Mouse (Mus musculus) ovary, postnatal 10 days (tissue): Measurements from ENCODE around the gene Ackr4.

Experiments used
- DNase-seq: peaks from one replicate; pipeline ENCODE4 v3.0.0; 2022; ENCODE audit warnings: low spot score

The Ackr4 gene

DNA sequence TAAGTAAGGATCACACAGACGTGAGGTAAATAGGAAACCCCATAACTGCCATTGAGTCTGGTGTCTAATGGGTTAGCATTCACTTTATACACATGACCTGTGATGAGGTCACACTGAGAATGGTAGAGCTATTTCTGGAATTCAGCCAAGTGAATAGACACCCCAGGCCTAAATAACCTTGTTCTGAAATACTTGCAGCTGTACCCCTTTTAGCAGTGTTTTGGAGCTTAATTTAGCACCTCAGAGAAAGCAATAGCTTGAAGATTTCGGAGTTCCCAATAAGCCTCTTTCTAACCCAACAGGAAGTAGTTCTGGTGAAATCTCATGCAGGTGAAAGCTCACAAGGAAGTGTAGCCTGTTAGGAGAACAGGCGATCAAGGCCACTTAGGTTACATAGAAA, at the start of gene Ackr4:
TSS of gene Ackr4 (minus strand) at position 101 of the 400 bp plus-strand sequence.
- DNase-seq = no peak

- DNase-seq = no peak
Measured at GRCm38 (mm10) chr9:104172342-104172741, 45.6 kb upstream of the Ackr4 start.

GRCm38 (mm10) chr9:104171651-104172050, 44.9 kb upstream of the Ackr4 start:
- no peak for DNase-seq

DNA sequence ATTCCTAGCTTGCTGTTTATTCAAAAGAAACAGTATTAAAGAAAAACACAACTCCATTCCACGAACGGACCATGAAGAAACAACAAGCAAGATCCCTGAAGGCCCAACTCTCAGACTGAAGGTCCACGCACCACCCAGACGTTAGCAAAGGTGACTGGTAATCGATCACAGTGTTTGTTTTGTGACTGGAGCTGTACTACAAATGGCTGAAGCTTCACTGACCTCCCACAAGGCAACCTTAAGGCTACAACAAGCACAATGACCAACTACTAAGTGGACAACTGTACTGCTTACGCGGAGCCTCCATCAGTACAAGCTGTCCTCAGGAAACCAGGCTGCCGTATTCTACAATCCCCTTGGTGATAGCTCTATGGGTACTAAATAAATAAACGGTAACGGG, 43.3 kb upstream of the Ackr4 start:
- DNase-seq = no peak

DNA sequence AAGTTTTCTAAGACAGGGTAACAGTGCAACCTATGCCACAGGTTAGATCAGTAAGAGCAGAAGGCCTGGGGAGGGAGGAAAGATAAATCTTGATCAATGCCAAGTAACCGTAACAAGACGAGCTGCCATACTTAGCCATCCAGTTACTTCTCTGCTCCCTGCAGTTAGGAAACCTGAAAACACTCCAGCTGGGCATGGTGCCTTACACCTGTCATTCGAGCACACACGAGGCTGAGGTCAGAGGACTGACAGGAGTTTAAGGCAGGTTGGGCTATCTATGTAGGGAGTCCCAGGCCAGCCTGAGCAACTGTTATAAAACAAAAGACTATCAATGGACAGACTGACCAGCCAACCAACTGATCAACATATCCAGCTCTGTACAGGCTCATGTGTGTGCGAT, 39.2 kb upstream of the Ackr4 start:
- no peak for DNase-seq

- no peak for DNase-seq
Measured at GRCm38 (mm10) chr9:104164194-104164593, 37.5 kb upstream of the Ackr4 start.

DNA sequence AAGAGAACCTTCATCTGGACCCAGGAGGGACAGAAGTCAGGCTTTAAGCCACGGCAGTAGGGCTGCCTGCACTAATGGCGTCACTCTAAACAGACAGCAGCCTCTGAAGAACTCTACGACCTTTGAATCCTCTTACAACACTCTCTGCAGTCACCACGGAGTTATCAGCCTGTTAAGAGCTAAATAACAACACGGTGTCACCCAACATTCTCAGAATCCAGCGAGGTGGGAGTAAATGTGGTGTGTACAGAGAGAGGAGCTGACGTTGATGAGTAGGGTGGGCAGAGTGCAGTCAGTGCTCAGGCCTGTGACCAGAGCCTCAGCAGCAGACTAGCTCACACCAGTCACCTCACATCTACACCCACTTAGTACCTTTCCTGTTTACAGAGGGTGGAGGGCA, 34.4 kb upstream of the Ackr4 start:
- DNase-seq = no peak

DNA sequence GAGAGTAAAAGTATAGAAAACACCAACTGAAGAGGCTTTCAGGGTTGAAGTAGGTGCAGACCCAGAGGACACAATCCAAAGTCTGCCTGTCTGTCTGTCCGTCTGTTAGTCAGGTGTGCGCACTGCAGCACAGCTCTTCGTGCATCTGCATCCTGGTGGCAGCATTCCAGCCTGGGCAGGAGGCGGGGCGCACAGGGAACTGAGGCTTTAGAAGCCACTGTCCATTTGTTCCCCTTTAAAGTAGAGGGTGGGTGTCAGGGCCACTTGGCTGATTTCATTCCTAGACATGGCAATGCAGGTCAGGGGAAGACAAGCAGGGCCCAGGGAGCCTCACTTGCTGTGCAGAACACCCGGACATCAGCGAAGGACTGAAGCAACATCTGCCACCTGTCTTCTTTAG, 30.6 kb upstream of the Ackr4 start:
- no peak for DNase-seq

- no peak for DNase-seq
Measured at GRCm38 (mm10) chr9:104156506-104156905, 29.8 kb upstream of the Ackr4 start.

DNA sequence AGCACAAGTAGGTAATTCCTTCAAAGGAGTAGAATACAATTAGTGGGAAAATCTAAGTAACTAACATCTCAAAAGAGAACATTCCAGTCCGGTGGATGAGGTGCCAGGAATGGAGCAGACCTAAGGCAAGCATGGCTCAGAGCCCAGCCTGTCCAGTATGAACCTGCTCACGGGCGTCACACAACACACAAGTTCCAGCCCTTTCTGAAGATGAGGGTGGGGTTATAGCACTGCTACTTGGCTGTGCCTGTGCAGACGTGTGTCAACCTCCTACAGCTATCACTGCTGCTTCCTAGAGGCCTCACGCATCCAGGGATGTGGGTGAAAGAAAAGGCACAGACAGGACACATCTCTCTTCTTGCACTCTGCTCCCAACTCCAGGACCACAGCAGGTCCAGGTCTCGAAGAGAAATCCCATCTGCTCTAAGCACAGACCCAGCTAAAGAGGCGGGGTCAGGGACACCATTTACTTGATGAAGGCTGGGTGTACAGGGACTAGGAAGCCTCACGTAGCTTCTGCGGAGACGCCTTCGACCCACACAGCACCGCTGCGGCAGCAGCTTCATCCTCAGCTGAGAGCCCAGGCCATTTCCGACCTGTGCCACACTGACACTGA, 28.5 kb upstream of the Ackr4 start:
- no peak for DNase-seq

GRCm38 (mm10) chr9:104152121-104152520, 25.4 kb upstream of the Ackr4 start:
- no peak for DNase-seq

GRCm38 (mm10) chr9:104148969-104149368, 22.2 kb upstream of the Ackr4 start:
- DNase-seq = no peak

DNA sequence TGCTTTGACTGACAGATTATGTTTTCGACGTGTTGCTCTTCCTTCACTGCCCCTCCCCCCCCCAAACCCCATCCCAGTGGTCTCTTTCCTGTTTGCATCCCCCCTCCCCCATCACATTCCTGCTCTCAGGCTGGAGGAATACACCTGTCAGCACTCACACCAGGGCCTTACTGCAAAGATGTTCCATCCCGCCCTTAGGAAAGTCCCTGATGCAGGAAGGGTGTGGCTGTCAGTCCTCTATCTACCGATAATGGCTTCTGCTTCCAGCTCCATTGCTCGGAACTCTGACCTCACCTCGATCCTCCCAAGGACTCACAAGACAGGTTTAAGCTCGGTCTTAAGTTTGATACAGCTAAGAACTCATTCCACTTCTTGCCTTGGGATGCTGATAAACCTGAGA, 19.9 kb upstream of the Ackr4 start:
- DNase-seq = no peak

GRCm38 (mm10) chr9:104144314-104144996, 17.7 kb upstream of the Ackr4 start:
- DNase-seq = no peak

DNA sequence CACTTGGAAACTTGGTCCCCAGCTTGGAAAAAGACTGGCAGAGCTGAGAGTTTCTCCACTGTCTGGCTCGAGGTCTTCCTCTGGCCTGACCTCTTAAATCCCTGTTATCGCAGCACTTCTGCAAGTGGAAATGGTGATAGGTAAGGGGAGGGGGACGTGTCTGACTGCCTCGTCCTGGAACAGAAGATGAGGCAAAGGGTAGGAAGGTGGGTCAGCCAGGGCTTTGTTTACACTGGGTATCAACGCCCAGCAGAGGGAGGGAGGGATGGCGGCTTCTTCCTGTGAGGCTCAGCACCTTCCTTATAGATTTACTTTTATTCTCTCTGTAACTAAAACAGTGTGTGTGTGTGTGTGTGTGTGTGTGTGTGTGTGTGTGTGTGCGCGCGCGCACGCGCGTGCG, 16.1 kb upstream of the Ackr4 start:
- no peak for DNase-seq

- no peak for DNase-seq
Measured at GRCm38 (mm10) chr9:104140351-104140750, 13.6 kb upstream of the Ackr4 start.

DNA sequence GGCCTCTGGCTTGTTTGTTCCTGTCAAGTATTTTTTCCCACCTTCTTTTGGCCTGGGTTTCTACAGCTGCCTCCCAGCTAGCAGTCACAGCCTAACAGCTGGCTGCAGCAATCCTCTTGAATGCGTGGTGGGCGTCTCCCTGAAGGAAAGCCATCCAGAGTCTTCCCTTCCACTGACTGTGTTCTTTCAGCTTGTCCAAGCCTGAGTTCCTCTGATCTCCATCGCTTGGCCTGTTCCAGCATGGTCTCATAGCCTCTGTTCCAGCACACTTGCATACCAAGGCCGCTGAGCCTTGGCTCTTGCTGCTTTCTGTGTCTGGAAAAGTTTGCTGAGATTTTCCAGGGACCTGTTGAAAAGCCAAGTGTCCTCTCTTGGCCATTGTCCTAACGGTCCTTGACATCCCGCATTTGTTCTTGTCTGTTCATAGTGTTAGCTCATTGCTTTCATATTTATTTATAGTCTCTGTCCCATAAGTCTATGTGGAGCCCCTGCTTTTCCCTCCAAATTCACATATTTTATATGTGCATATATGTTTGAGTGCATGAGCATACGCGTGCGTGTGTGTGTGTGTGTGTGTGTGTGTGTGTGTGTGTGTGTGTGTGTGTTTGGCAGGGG, 3.5 kb upstream of the Ackr4 start:
- DNase-seq = no peak

GRCm38 (mm10) chr9:104128110-104128509, 1.4 kb upstream of the Ackr4 start:
- DNase-seq = no peak

GRCm38 (mm10) chr9:104123622-104124021, 3.1 kb downstream of the Ackr4 start:
- no peak for DNase-seq

DNA sequence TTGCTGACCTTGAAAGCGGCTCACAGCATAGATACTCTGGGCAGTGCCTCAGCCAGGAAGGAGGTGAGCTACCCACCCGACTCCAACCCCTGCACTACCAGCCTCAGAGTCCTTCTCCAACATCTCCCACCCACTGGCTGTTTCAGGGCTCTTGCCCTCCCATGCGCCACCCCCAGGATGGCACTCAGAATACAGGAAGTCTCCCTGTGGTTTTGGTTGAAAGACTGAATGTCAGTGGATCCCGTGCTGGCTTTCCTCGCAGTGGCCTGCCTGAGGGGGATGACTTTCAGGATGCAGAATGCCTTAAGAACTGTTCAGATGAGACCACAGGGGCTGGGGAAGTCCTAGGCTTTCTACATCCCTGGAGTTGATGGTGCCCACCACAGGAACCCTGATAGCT, 3.6 kb downstream of the Ackr4 start:
- DNase-seq = no peak

GRCm38 (mm10) chr9:104109151-104109550, 17.6 kb downstream of the Ackr4 start:
- no peak for DNase-seq

DNA sequence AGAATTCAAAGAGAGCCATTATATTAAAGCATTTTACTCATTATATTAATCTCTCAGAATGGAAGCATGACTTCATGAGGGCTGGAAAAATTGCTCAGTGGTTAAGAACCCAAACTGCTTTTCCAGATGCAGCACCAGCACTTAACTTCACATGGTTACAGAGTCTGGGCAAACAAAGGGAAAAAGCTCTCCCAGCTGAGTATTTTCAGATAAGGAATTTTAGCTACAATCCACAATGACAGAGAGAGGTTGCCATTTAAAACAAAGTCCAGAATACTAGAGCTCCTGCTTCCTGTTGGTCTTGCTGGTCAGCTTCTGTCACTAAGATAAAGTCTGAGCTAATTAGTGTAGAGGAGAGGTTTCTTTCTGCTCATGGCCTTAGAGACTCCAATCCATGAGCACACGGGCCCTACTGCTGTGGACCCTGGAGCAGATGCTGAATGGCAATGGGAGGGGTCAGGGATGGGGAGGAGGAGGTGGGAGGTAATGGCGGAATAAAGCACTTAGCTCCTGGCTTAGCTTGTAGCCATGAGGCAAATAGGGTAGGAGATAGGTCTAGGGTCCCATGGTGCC, 18.1 kb downstream of the Ackr4 start:
- no peak for DNase-seq

DNA sequence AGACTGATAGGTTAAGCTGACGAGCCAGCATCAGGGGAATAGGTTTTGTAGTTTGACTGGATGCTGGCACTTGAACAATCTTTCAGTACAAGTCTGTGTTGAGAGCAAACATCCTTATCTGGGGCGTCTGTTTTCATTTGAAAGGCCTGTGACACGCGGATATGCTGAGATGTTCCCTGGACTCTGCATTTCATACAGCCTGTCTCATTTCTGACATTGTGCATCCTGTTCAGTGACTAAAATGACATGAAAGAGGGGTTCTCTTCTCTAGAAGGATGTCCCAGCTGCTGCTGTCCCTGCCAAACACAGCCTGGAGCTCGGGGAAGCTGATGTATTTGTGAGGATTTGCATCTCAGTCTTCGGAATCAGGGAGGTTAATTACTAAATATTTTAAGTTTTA, 19.3 kb downstream of the Ackr4 start:
- no peak for DNase-seq
